Mouse (Mus musculus) heart, postnatal 4 days (tissue): ENCODE measurements at regions not wholly inside any gene's neighbourhood (a gene's known extent, or its start where the extent isn't known, plus 50 kb on each side); places are given as distances from the start of the nearest gene placed in this dataset.

Source experiments
- DNase-seq: peaks from one replicate; pipeline ENCODE4 v3.0.0; 2021

DNA sequence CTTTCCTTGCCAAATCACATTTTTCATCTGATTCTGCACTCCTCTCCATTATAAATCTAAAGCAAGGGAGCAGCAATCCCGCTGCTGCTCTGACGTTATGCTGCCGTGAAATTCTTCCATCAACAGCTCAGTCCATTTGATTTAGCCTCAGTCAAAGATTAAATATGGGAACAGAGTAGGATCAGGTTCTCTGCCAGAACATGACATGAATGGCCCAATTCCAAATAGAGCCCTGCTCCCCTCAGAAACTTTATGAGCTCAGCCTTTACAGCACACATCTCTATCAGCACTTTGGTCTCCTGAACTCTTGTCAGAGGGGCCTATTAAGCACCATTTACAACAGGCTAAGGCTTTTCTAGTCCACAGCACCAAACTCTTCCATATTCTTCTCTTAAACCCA, 332.3 kb downstream of the Prr30 start:
- DNase-seq: no peak

DNA sequence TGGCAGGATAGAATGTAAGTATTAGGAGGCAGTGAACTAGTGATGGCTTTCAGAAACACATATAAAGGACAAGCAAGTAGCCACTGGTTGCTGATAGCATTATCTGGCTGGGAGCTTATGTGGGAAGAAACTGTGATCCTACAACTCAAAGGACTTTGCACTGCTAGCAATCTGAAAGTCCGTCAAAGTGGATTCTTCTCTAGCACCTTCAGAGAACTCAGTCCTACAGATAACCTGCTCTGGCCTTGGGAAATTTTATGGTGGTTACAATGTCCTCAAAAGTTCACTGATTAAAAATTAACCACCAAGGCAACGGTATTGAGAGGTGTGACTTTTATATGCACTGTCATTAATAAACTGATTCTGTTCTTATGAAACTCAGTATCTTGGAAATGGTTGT, 335.3 kb downstream of the Prr30 start:
- DNase-seq: no peak

DNA sequence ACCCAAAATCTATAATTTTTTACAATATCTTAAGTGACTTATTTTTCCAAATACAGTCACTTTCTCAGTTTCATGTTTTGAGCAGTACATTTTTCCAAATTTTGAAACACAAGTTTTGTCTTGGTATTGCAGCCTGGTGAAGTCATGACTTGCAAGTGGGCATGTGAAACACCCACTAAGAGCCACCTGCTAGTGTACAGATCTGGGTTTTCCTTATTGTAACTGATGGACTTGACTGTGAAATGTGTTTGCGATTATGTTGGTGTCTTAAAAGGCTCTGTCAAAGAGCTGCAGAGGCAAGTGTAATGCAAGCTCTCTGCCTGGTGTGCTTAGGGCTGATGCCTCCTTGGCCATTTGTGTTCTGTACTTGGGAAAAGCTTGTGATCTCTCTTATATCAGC, 336.0 kb downstream of the Prr30 start:
- no peak for DNase-seq

DNA sequence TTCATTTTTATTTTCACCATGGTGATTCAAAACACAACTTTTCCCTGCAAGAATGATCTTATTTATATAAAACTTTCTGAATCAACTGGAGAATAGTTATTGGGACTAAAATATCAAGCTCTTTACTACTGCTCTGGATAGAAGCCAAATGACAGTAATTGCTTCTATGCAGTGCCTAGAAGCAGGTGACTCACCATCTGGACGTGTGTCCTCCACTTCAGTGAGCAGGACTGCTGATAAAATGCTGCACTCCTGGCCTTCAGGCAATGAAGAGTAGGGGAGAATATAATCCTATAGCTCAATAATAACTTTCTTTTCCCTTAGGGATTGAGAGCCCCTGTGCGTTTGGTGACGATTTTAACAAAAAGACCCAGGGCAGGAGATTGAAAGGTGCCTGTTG, 357.3 kb downstream of the Prr30 start:
- no peak for DNase-seq
